Mouse (Mus musculus): ENCODE data around the gene Sp2. TPM values are rescaled to one million over a fixed set of nuclear protein-coding genes. Genes with fewer than 3 reads are reported as not detected.

Sp2 gene
- polyA plus RNA-seq, 1 experiment = 23.9 TPM

DNA sequence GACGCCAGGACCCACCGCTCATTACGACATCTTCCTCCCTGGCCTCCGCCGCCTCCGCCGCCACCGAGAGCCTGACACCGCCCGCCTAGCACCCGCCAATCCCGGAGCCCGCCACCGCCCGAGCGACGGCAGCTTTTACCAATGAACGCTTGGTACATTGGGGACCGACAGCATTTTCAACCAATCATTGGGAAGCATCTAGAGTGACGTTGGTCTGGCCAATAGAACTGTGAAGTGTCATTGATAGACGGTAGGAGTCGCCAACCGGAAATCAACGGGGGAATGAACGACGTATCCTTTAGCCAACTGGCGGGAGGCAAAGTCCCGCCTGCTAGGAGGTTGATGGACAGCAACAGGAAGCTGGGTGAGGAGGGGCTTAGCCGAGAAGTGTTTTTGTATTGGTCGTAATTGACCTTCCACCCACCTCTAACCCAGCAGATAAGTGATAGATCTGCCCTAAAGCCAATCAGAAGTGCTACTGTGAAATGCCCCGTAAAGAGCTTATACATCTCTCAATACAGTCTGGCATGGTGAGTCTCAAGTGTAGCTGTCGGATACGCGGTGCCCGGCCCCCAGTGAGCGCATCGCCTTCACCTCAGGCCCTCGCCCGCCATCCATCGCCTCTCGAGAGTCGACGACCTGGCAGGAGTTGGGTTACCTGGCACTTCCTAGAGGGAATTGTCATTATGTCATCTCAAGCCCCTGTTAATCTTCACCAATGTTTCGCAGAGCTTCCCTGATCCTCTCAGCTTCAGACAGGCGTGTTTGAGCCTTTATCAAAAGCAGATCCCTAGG is 5.0 kb downstream of the Sp2 start:
- 0 out of 2 replicates have a peak, but pooled peaks cover 1% of the 10 kb centered on the region for H3K36me3 ChIP-seq (ENCODE audit: control insufficient read depth, insufficient read depth, low read length)
- H3K27ac ChIP-seq (ENCODE audit: insufficient read depth, low read length) = peak overlapping the region; percentile 98
- H3K27me3 ChIP-seq (ENCODE audit: control insufficient read depth, insufficient read depth, low read length) = no peaks in the 10 kb centered on the region
- H3K4me3 ChIP-seq (ENCODE audit: extremely low read depth, insufficient read depth, insufficient read length) = peak overlapping the region; percentile 97
- no peaks in the 10 kb centered on the region; the same call in 1 of the 2 replicates for H3K4me1 ChIP-seq (ENCODE audit: control insufficient read depth, insufficient read depth, insufficient read length)
- TF ChIP-seq CTCF (IDR thresholded peaks at IDR 0.05; ENCODE audit: extremely low read depth, insufficient read depth, insufficient read length, insufficient replicate concordance) = no peak
- TF ChIP-seq POLR2A (IDR thresholded peaks at IDR 0.05; ENCODE audit: low read depth, low read length) = peak; percentile 84; the same call in 1 of the 2 replicates
- DNase-seq (ENCODE audit: low read depth in 1 of 2, low spot score in 2 of 2) = peak; percentile 96 to 100
- WGBS = 1% methylated on average over 43 of the region's 45 CpGs

DNA sequence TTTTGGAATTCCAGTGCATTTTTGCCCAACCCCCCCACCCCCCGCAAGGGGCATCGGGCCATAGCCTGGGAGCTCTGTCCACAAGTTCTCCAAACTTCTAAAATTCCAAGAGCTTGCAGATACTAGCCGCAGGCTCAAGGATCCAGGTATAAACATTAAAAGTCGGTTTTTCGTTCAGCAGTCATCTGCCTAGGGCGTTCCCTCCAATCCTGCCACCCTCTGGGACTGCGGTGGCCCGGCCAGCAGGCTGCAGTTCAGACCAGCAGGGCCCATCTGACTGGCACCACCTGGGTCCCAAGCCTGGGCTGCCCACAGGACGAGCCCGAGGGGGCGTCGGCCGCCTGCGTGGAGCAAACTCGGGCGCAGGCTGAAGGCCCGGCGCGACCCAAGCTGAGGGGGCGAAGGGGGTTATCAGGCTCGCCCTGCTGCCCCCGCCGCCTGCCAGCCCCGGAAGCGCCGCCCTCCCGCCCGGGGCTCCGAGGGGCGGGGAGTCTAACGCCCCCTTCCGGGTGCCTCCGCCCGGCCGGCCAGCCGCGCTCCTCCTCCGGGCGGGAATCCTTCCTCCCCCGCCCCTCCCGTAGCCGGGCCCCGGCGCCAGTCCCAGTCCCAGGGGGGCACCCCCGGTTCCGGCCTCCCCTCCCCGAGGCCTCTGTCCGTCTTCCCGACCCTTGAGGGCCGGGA is 5.7 kb downstream of the Sp2 start:
- Histone ChIP-seq H3K4me3 (ENCODE audit: extremely low read depth, insufficient read depth, insufficient read length) (peak overlapping the region; percentile 97), H3K27me3 (ENCODE audit: control insufficient read depth, insufficient read depth, low read length) (no peaks in the 10 kb centered on the region), H3K36me3 (ENCODE audit: control insufficient read depth, insufficient read depth, low read length) (0 out of 2 replicates have a peak, but pooled peaks cover 1% of the 10 kb centered on the region), H3K4me1 (ENCODE audit: control insufficient read depth, insufficient read depth, insufficient read length) (no peaks in the 10 kb centered on the region; the same call in 1 of the 2 replicates), H3K27ac (ENCODE audit: insufficient read depth, low read length) (peak overlapping the region; percentile 98)
- TF ChIP-seq CTCF (IDR thresholded peaks at IDR 0.05; ENCODE audit: extremely low read depth, insufficient read depth, insufficient read length, insufficient replicate concordance) (no peak), POLR2A (IDR thresholded peaks at IDR 0.05; ENCODE audit: low read depth, low read length) (peak; percentile 30; the same call in 1 of the 2 replicates)
- peak; percentile 76 to 82 for DNase-seq (ENCODE audit: low read depth in 1 of 2, low spot score in 2 of 2)
- 2% methylated on average over 47 of the region's 50 CpGs for WGBS

DNA sequence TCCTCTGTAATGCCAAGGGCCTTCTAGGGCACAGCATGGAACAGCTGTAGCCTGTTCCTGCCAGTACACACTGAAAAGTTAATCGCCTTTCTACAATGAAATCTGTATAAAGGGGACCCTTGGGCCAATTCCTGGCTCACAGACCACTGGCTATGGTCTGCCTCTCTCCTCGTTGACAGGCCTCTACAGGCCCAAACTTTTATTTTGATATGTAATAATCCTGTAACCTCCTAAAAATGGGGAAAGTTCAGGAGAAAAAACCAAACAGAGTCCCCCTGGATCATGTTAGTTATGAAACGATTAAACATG is 6.4 kb downstream of the Sp2 start:
- Histone ChIP-seq H3K4me1 (ENCODE audit: control insufficient read depth, insufficient read depth, insufficient read length) (no peaks in the 10 kb centered on the region; the same call in 1 of the 2 replicates), H3K4me3 (ENCODE audit: extremely low read depth, insufficient read depth, insufficient read length) (no peak overlapping the region; the same call in 1 of the 2 replicates)
- DNase-seq (ENCODE audit: low read depth in 1 of 2, low spot score in 2 of 2) = no peak

GRCm38 (mm10) chr11:96975511-96976378 is 7.0 kb downstream of the Sp2 start:
- Histone ChIP-seq H3K4me3 (ENCODE audit: extremely low read depth, insufficient read depth, insufficient read length) (no peak overlapping the region), H3K27me3 (ENCODE audit: control insufficient read depth, insufficient read depth, low read length) (no peaks in the 10 kb centered on the region), H3K27ac (ENCODE audit: insufficient read depth, low read length) (peak overlapping the region; percentile 51), H3K4me1 (ENCODE audit: control insufficient read depth, insufficient read depth, insufficient read length) (peaks cover 2% of the 10 kb centered on the region; the same call in 1 of the 2 replicates), H3K36me3 (ENCODE audit: control insufficient read depth, insufficient read depth, low read length) (0 out of 2 replicates have a peak, but pooled peaks cover 1% of the 10 kb centered on the region)
- 87% methylated on average over 10 of the region's 10 CpGs for WGBS
- no peak for DNase-seq (ENCODE audit: low read depth in 1 of 2, low spot score in 2 of 2)
- TF ChIP-seq POLR2A (IDR thresholded peaks at IDR 0.05; ENCODE audit: low read depth, low read length) (no peak), CTCF (IDR thresholded peaks at IDR 0.05; ENCODE audit: extremely low read depth, insufficient read depth, insufficient read length, insufficient replicate concordance) (no peak)

More for the DNA sequence above, 6.4 kb downstream of the Sp2 start:
- no peaks in the 10 kb centered on the region for H3K27me3 ChIP-seq (ENCODE audit: control insufficient read depth, insufficient read depth, low read length)
- TF ChIP-seq CTCF (IDR thresholded peaks at IDR 0.05; ENCODE audit: extremely low read depth, insufficient read depth, insufficient read length, insufficient replicate concordance) = no peak
- TF ChIP-seq POLR2A (IDR thresholded peaks at IDR 0.05; ENCODE audit: low read depth, low read length) = no peak
- peak overlapping the region; percentile 51 for H3K27ac ChIP-seq (ENCODE audit: insufficient read depth, low read length)
- 0 out of 2 replicates have a peak, but pooled peaks cover 1% of the 10 kb centered on the region for H3K36me3 ChIP-seq (ENCODE audit: control insufficient read depth, insufficient read depth, low read length)
- 47% methylated on average over 3 of the region's 3 CpGs for WGBS

DNA sequence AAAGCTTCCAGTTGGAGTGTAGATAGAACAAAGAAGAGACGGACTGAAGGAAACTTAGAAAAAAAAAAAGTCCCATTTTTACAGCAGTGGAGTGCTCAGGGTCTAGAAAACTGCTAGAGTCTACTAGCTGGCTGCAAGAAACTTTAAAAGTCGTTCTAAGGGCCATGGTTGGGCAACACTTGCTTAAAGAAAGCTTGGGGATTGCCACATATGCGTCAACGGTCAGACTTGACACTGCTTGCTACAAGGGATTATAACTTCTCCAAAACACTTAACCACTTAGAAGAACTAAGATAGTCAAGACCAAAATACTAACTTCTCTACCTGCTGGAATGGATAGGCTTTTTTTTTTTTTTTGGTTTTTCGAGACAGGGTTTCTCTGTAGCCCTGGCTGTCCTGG is 7.9 kb downstream of the Sp2 start:
- 60% methylated on average over 5 of the region's 5 CpGs for WGBS
- no peak for TF ChIP-seq POLR2A (IDR thresholded peaks at IDR 0.05; ENCODE audit: low read depth, low read length)
- no peak for TF ChIP-seq CTCF (IDR thresholded peaks at IDR 0.05; ENCODE audit: extremely low read depth, insufficient read depth, insufficient read length, insufficient replicate concordance)
- H3K27ac ChIP-seq (ENCODE audit: insufficient read depth, low read length) = peak overlapping the region; percentile 44; the same call in 1 of the 2 replicates

DNA sequence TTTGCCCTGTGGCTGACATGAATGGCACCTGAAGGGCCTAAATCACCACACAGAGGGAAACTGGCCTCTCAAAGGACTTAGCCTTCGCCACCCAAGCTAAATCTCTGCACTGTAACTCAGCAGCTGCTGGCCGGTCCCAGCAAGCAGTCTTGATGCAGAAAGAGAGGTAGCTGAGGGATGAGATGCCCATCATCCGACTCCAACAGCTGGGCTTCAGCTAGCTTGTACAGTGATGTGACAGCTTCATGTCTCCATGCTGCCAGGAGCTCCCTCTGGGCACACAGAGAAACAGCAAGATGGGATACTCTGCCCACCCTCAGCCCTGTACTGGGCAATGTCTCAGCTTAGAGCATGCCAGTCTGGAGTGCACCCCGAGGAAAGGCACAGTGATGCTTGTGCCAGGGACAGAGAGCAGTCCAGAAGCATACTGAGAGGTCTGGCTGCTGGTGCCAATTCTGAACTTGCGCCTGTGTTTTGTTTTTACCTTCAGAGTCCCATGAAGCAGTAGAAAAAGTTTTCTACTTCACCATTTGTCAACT is 9.3 kb downstream of the Sp2 start:
- Histone ChIP-seq H3K27me3 (ENCODE audit: control insufficient read depth, insufficient read depth, low read length) (no peaks in the 10 kb centered on the region), H3K4me1 (ENCODE audit: control insufficient read depth, insufficient read depth, insufficient read length) (peaks cover 7% of the 10 kb centered on the region; the same call in 1 of the 2 replicates), H3K27ac (ENCODE audit: insufficient read depth, low read length) (peak overlapping the region; percentile 32), H3K36me3 (ENCODE audit: control insufficient read depth, insufficient read depth, low read length) (0 out of 2 replicates have a peak, but pooled peaks cover 1% of the 10 kb centered on the region), H3K4me3 (ENCODE audit: extremely low read depth, insufficient read depth, insufficient read length) (no peak overlapping the region)
- no peak for TF ChIP-seq CTCF (IDR thresholded peaks at IDR 0.05; ENCODE audit: extremely low read depth, insufficient read depth, insufficient read length, insufficient replicate concordance)
- TF ChIP-seq POLR2A (IDR thresholded peaks at IDR 0.05; ENCODE audit: low read depth, low read length) = no peak
- WGBS = 94% methylated on average over 5 of the region's 5 CpGs
- DNase-seq (ENCODE audit: low read depth in 1 of 2, low spot score in 2 of 2) = no peak

More for the DNA sequence above, 7.9 kb downstream of the Sp2 start:
- no peak overlapping the region for H3K4me3 ChIP-seq (ENCODE audit: extremely low read depth, insufficient read depth, insufficient read length)
- no peaks in the 10 kb centered on the region for H3K27me3 ChIP-seq (ENCODE audit: control insufficient read depth, insufficient read depth, low read length)
- no peak for DNase-seq (ENCODE audit: low read depth in 1 of 2, low spot score in 2 of 2)
- H3K4me1 ChIP-seq (ENCODE audit: control insufficient read depth, insufficient read depth, insufficient read length) = peaks cover 2% of the 10 kb centered on the region; the same call in 1 of the 2 replicates
- 0 out of 2 replicates have a peak, but pooled peaks cover 1% of the 10 kb centered on the region for H3K36me3 ChIP-seq (ENCODE audit: control insufficient read depth, insufficient read depth, low read length)
